Mouse (Mus musculus) stomach, embryonic 15.5 days (tissue): ENCODE results near the gene Pgam2. TPM values are rescaled to one million over a fixed set of nuclear protein-coding genes. Genes with fewer than 3 reads are reported as not detected.

Source experiments
- ATAC-seq: fragments of 200-750 bp; cut with Nextera tagmentation; 2 replicates; pipeline ENCODE4 v1.8.0; 2017; ENCODE audit warnings: low read depth, moderate number of reproducible peaks, moderate TSS enrichment; ENCODE audit not compliant: insufficient read depth, low FRiP score
- H3K27ac ChIP-seq: fragments of 300-500 bp; sonication (generic); 2 replicates; pipeline ENCODE4 v1.5.1; 2015; ENCODE audit warnings: mild to moderate bottlenecking, inconsistent platforms
- H3K27me3 ChIP-seq: fragments of 300-500 bp; sonication (generic); replicated peaks from 2 replicates; pipeline ENCODE4 v1.6.1; 2015; ENCODE audit warnings: inconsistent platforms
- H3K36me3 ChIP-seq: fragments of 300-500 bp; sonication (generic); 2 replicates; pipeline ENCODE4 v1.6.1; 2015; ENCODE audit warnings: inconsistent platforms
- H3K4me1 ChIP-seq: fragments of 300-500 bp; sonication (generic); 2 replicates; pipeline ENCODE4 v1.6.1; 2015; ENCODE audit warnings: inconsistent platforms
- H3K4me2 ChIP-seq: fragments of 300-500 bp; sonication (generic); 2 replicates; pipeline ENCODE4 v1.6.1; 2015; ENCODE audit warnings: mild to moderate bottlenecking, inconsistent platforms
- H3K4me3 ChIP-seq: fragments of 300-500 bp; sonication (generic); replicated peaks from 2 replicates; pipeline ENCODE4 v1.5.1; 2015; ENCODE audit warnings: inconsistent platforms
- H3K9ac ChIP-seq: fragments of 300-500 bp; sonication (generic); 2 replicates; pipeline ENCODE4 v1.6.1; 2015; ENCODE audit warnings: inconsistent platforms
- H3K9me3 ChIP-seq: fragments of 300-500 bp; sonication (generic); 2 replicates; pipeline ENCODE4 v1.6.1; 2016; ENCODE audit warnings: inconsistent platforms
- WGBS: fragments of 180-500 bp; shearing (Covaris S2); methylation state at CpG from one replicate; pipeline ENCODE4 v1.1.7; 2015; 5-methylcytosine and 5-hydroxymethylcytosine counted together
- polyA plus RNA-seq: library from polyadenylated mRNA; unstranded; fragments of >200 nt; fragmentation: Nextera tagmentation; extraction: Ambion mirVana; gene quantifications from 2 replicates; pipeline ENCODE4 v1.2.1, GENCODE M21; 2015

Pgam2 gene
- polyA plus RNA-seq, 1 experiment from 2014 or later, result 3.4 TPM

GRCm38 (mm10) chr11:5802457-5803217 lies 896 bp downstream of the Pgam2 start:
- Histone ChIP-seq H3K36me3 (peaks cover 29% of the 10 kb centered on the region), H3K27me3 (no peaks in the 10 kb centered on the region), H3K9ac (no peak overlapping the region), H3K4me1 (peaks cover 13% of the 10 kb centered on the region; the same call in 1 of the 2 replicates), H3K27ac (no peak overlapping the region), H3K4me2 (no peak overlapping the region), H3K4me3 (no peak overlapping the region), H3K9me3 (no peaks in the 10 kb centered on the region)
- ATAC-seq, result peak; percentile 11; the same call in 1 of the 2 replicates
- 64% methylated on average over 8 of the region's 8 CpGs for WGBS

GRCm38 (mm10) chr11:5802005-5802404 lies 1.5 kb downstream of the Pgam2 start:
- Histone ChIP-seq H3K4me3 (no peak overlapping the region), H3K36me3 (peaks cover 35% of the 10 kb centered on the region), H3K27ac (no peak overlapping the region), H3K4me2 (no peak overlapping the region), H3K27me3 (no peaks in the 10 kb centered on the region), H3K4me1 (peaks cover 13% of the 10 kb centered on the region; the same call in 1 of the 2 replicates), H3K9ac (no peak overlapping the region), H3K9me3 (no peaks in the 10 kb centered on the region)
- 66% methylated on average over 12 of the region's 12 CpGs for WGBS
- ATAC-seq, result peak; percentile 36; the same call in 1 of the 2 replicates

- WGBS, result 92% methylated on average over 16 of the region's 16 CpGs
- Histone ChIP-seq H3K27ac (no peak overlapping the region), H3K27me3 (no peaks in the 10 kb centered on the region)
These were observed 2.0 kb downstream of the Pgam2 start for GRCm38 (mm10) chr11:5801511-5801910.

GRCm38 (mm10) chr11:5799621-5800490 lies 3.7 kb downstream of the Pgam2 start:
- H3K4me1 ChIP-seq, result peaks cover 13% of the 10 kb centered on the region; the same call in 1 of the 2 replicates
- ATAC-seq, result no peak
- H3K4me2 ChIP-seq, result no peak overlapping the region
- H3K36me3 ChIP-seq, result peaks cover 45% of the 10 kb centered on the region
- no peak overlapping the region for H3K27ac ChIP-seq
- H3K27me3 ChIP-seq, result no peaks in the 10 kb centered on the region
- no peak overlapping the region for H3K9ac ChIP-seq
- H3K9me3 ChIP-seq, result no peaks in the 10 kb centered on the region
- WGBS, result 78% methylated on average over 17 of the region's 17 CpGs
- H3K4me3 ChIP-seq, result no peak overlapping the region

More at GRCm38 (mm10) chr11:5801511-5801910, 2.0 kb downstream of the Pgam2 start:
- peaks cover 40% of the 10 kb centered on the region for H3K36me3 ChIP-seq
- peaks cover 13% of the 10 kb centered on the region; the same call in 1 of the 2 replicates for H3K4me1 ChIP-seq
- no peak overlapping the region for H3K4me3 ChIP-seq
- H3K9ac ChIP-seq, result no peak overlapping the region
- H3K9me3 ChIP-seq, result no peaks in the 10 kb centered on the region
- ATAC-seq, result no peak
- no peak overlapping the region for H3K4me2 ChIP-seq

- Histone ChIP-seq H3K4me3 (no peak overlapping the region), H3K4me1 (0 out of 2 replicates have a peak, but pooled peaks cover 4% of the 10 kb centered on the region), H3K36me3 (peaks cover 50% of the 10 kb centered on the region), H3K9ac (no peak overlapping the region), H3K4me2 (no peak overlapping the region), H3K9me3 (no peaks in the 10 kb centered on the region), H3K27me3 (no peaks in the 10 kb centered on the region), H3K27ac (no peak overlapping the region)
- WGBS, result 93% methylated on average over 5 of the region's 5 CpGs
- no peak for ATAC-seq
These were observed 5.6 kb downstream of the Pgam2 start for GRCm38 (mm10) chr11:5797928-5798327.

GRCm38 (mm10) chr11:5797371-5797770 lies 6.2 kb downstream of the Pgam2 start:
- WGBS, result 72% methylated on average over 11 of the region's 11 CpGs
- H3K4me1 ChIP-seq, result 0 out of 2 replicates have a peak, but pooled peaks cover 4% of the 10 kb centered on the region
- no peaks in the 10 kb centered on the region for H3K9me3 ChIP-seq
- H3K4me3 ChIP-seq, result no peak overlapping the region
- H3K27ac ChIP-seq, result no peak overlapping the region
- no peaks in the 10 kb centered on the region for H3K27me3 ChIP-seq
- H3K36me3 ChIP-seq, result peaks cover 56% of the 10 kb centered on the region
- H3K9ac ChIP-seq, result no peak overlapping the region
- H3K4me2 ChIP-seq, result no peak overlapping the region
- ATAC-seq, result no peak

GRCm38 (mm10) chr11:5796939-5797338 lies 6.6 kb downstream of the Pgam2 start:
- Histone ChIP-seq H3K27me3 (no peaks in the 10 kb centered on the region), H3K9me3 (no peaks in the 10 kb centered on the region), H3K9ac (no peak overlapping the region), H3K4me1 (0 out of 2 replicates have a peak, but pooled peaks cover 4% of the 10 kb centered on the region), H3K4me2 (no peak overlapping the region), H3K27ac (no peak overlapping the region), H3K4me3 (no peak overlapping the region), H3K36me3 (peaks cover 60% of the 10 kb centered on the region)
- WGBS, result 84% methylated on average over 15 of the region's 15 CpGs
- ATAC-seq, result no peak

- peaks cover 62% of the 10 kb centered on the region for H3K36me3 ChIP-seq
These were observed 7.8 kb downstream of the Pgam2 start for GRCm38 (mm10) chr11:5795706-5796105.

GRCm38 (mm10) chr11:5795290-5795689 lies 8.2 kb downstream of the Pgam2 start:
- H3K9ac ChIP-seq, result no peak overlapping the region
- H3K4me2 ChIP-seq, result no peak overlapping the region
- H3K27ac ChIP-seq, result no peak overlapping the region
- 87% methylated on average over 9 of the region's 9 CpGs for whole genome bisulfite sequencing
- no peaks in the 10 kb centered on the region for H3K27me3 ChIP-seq
- H3K36me3 ChIP-seq, result peaks cover 57% of the 10 kb centered on the region
- H3K9me3 ChIP-seq, result no peaks in the 10 kb centered on the region
- ATAC-seq, result no peak
- 0 out of 2 replicates have a peak, but pooled peaks cover 4% of the 10 kb centered on the region for H3K4me1 ChIP-seq
- H3K4me3 ChIP-seq, result no peak overlapping the region

More at GRCm38 (mm10) chr11:5795706-5796105, 7.8 kb downstream of the Pgam2 start:
- H3K9me3 ChIP-seq, result no peaks in the 10 kb centered on the region
- ATAC-seq, result no peak
- H3K4me3 ChIP-seq, result no peak overlapping the region
- H3K4me2 ChIP-seq, result no peak overlapping the region
- no peaks in the 10 kb centered on the region for H3K27me3 ChIP-seq
- 0 out of 2 replicates have a peak, but pooled peaks cover 4% of the 10 kb centered on the region for H3K4me1 ChIP-seq
- no peak overlapping the region for H3K9ac ChIP-seq
- no peak overlapping the region for H3K27ac ChIP-seq
- WGBS, result 89% methylated on average over 7 of the region's 7 CpGs

GRCm38 (mm10) chr11:5790431-5790830 lies 13.1 kb downstream of the Pgam2 start:
- 92% methylated on average over 1 of the region's 1 CpGs for WGBS
- Histone ChIP-seq H3K36me3 (peaks cover 17% of the 10 kb centered on the region), H3K9ac (no peak overlapping the region), H3K4me1 (peaks cover 17% of the 10 kb centered on the region), H3K27me3 (no peaks in the 10 kb centered on the region), H3K27ac (no peak overlapping the region), H3K9me3 (no peaks in the 10 kb centered on the region), H3K4me2 (0 out of 2 replicates have a peak overlapping the region, but pooled peaks have one; percentile 62), H3K4me3 (no peak overlapping the region)
- ATAC-seq, result no peak

- no peak for ATAC-seq
- H3K4me1 ChIP-seq, result peaks cover 17% of the 10 kb centered on the region
These were observed 13.7 kb downstream of the Pgam2 start for GRCm38 (mm10) chr11:5789754-5790333.

More at GRCm38 (mm10) chr11:5789754-5790333, 13.7 kb downstream of the Pgam2 start:
- Histone ChIP-seq H3K27me3 (no peaks in the 10 kb centered on the region), H3K36me3 (peaks cover 17% of the 10 kb centered on the region), H3K4me3 (peak overlapping the region; percentile 61; the same call in 1 of the 2 replicates), H3K9me3 (no peaks in the 10 kb centered on the region), H3K27ac (peak overlapping the region; percentile 88; the same call in 1 of the 2 replicates), H3K4me2 (peak overlapping the region; percentile 62), H3K9ac (no peak overlapping the region)
- WGBS, result 72% methylated on average over 3 of the region's 3 CpGs
